Mouse (Mus musculus) bone marrow, adult 2 months (tissue): ENCODE measurements around the gene Lrrc7.

Experiments
- CTCF ChIP-seq: fragments of 200-500 bp; IDR thresholded peaks from 2 replicates; pipeline ENCODE4 v1.5.1; 2011; ENCODE audit warnings: low read length, control low read depth; ENCODE audit not compliant: control insufficient read depth, insufficient read depth
- POLR2A ChIP-seq: fragments of 200-500 bp; IDR thresholded peaks from 2 replicates; pipeline ENCODE4 v1.6.1; 2011; ENCODE audit warnings: low read depth, mild to moderate bottlenecking, control low read depth, low read length, borderline replicate concordance; ENCODE audit not compliant: control insufficient read depth

DNA sequence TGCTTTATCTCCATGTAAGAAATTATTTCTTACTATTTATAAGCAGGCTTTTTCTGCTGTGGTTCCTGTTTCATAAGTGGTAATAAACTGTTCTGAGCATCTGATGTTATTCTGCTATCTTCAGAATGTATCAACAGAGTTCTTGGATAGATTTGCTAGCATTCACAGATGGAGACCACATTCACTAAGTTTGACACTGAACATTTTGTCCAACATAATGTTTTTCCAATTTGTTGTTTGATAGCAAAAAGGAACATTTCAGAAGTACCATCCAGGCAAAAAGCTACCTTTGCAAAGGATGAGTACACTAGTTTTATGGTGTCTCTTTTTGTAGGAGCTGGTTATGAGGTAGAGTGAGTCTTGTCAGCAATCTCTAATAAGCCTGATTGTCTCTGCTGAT lies 170.5 kb downstream of the Lrrc7 start:
- no peak for TF ChIP-seq CTCF
- no peak for TF ChIP-seq POLR2A
